Mouse (Mus musculus) gastrocnemius, postnatal 25 days (tissue): Measurements from ENCODE around the gene Lrrc40. TPM values are rescaled to one million over a fixed set of nuclear protein-coding genes. Genes with fewer than 3 reads are reported as not detected.
"Not testable (repeated sequence)": the region's sequence is repeated elsewhere in the genome, so short reads cannot be mapped to it uniquely, and the experiment has no call there.

Source experiments
- DNase-seq: peaks from one replicate; pipeline ENCODE4 v3.0.0; 2022
- total RNA-seq, 2 experiments: library from RNA; stranded (reverse); gene quantifications; 1 replicate in 1 of 2; 2 replicates in 1 of 2; pipeline ENCODE4 v1.2.3; 2021

Lrrc40 gene
- total RNA-seq, 2 experiments from 2014 or later, result 6.4 to 7.0 TPM

- DNase-seq, result no peak
Measured at GRCm38 (mm10) chr3:158077828-158078227, 41.4 kb downstream of the Lrrc40 start.

GRCm38 (mm10) chr3:158091601-158092000 lies 55.1 kb downstream of the Lrrc40 start:
- DNase-seq, result no peak

- no peak for DNase-seq
Measured at GRCm38 (mm10) chr3:158093919-158094318, 57.5 kb downstream of the Lrrc40 start.

GRCm38 (mm10) chr3:158102043-158102442 lies 65.6 kb downstream of the Lrrc40 start:
- not testable (repeated sequence) for DNase-seq

- DNase-seq, result not testable (repeated sequence)
Measured at GRCm38 (mm10) chr3:158102530-158102929, 66.1 kb downstream of the Lrrc40 start.

GRCm38 (mm10) chr3:158103467-158103866 lies 67.0 kb downstream of the Lrrc40 start:
- DNase-seq, result no peak

GRCm38 (mm10) chr3:158105260-158105659 lies 68.8 kb downstream of the Lrrc40 start:
- DNase-seq, result no peak

Other genes starting within 250 kb of the Lrrc40 start
- gene Cth, start 111.6 kb upstream of the Lrrc40 start, total RNA-seq, result 1 to 10 TPM; 2.7 to 3.1 TPM
- 10 to 100 TPM; 25.1 to 27.1 TPM for gene Ankrd13c, start 89.4 kb upstream of the Lrrc40 start, total RNA-seq
- 10 to 100 TPM; 42.1 to 46.4 TPM for gene Srsf11, start within 50 bp of the Lrrc40 start, total RNA-seq